Mouse (Mus musculus): ENCODE results near the gene Adam22. TPM values are rescaled to one million over a fixed set of nuclear protein-coding genes. Genes with fewer than 3 reads are reported as not detected.

The Adam22 gene
- polyA plus RNA-seq, 1 experiment from 2014 or later: 44.8 TPM

Small RNA genes lying within 50 kb of the gene (microRNA-seq; reads per million reads assigned to microRNA genes)
- not detected for gene Gm24196

Other genes with a start within 250 kb of the Adam22 start
- gene Dbf4, start 54.6 kb upstream of the Adam22 start, polyA plus RNA-seq (2015; fragmentation: Nextera tagmentation; extraction: Ambion mirVana): 9.1 and 9.6 TPM in 2 replicates
- 8.9 and 9.0 TPM in 2 replicates for gene Slc25a40, start 54.7 kb upstream of the Adam22 start, polyA plus RNA-seq (2015; fragmentation: Nextera tagmentation; extraction: Ambion mirVana)